Mouse (Mus musculus): ENCODE data around the gene Dnmt1. TPM values are rescaled to one million over a fixed set of nuclear protein-coding genes. Genes with fewer than 3 reads are reported as not detected.

The Dnmt1 gene
- polyA plus RNA-seq, 1 experiment: 152 TPM

GRCm38 (mm10) chr9:20879097-20879792, 80.4 kb downstream of the Dnmt1 start, which contains the start of gene Angptl6:
TSS of gene Angptl6 (minus strand) at chr9:20879727.
- TF ChIP-seq GATA1 (IDR thresholded peaks at IDR 0.05; ENCODE audit: low read length): no peak

GRCm38 (mm10) chr9:20878710-20879065, 81.0 kb downstream of the Dnmt1 start:
- TF ChIP-seq GATA1 (IDR thresholded peaks at IDR 0.05; ENCODE audit: low read length): no peak

DNA sequence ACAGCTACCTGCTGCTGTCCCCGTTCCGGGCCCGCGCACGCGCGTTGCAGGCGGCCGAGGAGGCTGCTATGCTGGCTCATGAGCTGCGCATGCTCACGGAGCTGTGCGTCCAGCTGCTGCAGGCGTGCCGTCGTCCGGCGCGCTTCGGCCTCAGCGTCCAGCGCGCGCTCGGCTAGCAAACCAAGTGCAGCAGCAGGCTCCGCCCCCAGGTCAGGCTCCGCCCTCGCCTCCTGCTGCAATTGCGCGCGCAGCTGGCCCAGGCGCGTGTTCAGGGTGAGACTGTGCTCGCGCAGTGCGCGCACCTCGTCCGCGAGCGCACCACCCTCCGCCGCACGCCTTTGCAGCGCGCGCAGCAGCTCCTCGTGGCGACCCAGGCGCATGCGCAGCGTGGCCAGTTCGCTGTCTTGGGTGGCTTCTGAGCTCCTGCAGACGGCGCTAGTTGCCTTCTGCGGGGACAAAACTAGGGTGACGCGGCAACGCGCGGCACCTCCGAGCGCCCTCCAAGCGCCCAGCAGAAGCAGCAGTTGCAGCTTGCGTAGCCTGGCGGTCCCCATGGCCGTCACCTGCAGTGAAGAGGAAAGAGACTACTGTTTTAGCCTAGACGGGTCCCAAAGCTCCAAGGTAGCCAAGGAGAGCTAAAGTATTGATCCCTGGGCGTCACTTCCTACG, 81.5 kb downstream of the Dnmt1 start:
- TF ChIP-seq GATA1 (IDR thresholded peaks at IDR 0.05; ENCODE audit: low read length): no peak

GRCm38 (mm10) chr9:20877118-20878040, 82.3 kb downstream of the Dnmt1 start:
- TF ChIP-seq GATA1 (IDR thresholded peaks at IDR 0.05; ENCODE audit: low read length): no peak

DNA sequence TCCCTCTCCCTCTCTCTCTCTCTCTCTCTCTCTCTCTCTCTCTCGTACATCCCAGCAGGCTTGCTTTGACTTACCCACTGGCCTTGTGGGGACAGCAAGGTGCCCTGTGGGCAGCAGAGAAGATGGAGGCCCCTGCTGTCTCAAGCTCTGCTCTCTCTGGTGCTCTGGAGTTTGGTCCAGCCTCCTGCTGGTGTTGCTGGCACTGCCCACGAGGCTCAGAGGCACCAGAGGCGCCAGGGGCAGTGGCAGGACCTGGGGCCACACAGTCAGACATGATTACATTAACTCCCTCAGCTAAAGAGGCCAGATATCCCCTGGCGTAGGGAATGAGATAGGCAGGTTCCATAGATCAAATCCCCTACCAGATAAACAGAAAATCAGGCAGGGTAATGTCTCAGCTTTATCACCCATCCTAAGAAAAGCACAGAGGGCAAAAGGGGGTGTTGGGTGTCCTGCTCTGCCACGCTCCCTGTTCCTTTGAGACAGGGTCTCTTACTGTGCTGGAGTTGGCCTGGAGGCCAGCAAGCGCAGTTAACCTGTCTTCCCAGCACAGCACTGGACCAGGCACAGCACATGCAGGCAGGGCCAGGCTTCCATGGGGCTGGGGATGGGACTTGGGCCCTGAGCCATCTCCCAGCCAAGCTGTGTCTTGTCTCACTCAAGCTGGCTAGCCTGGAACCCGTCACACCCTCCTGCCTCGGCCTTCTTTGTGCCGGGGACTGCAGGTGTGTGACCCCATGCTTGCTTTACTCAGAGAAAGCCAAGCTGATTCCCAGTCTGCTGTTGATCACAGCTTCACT, 83.2 kb downstream of the Dnmt1 start:
- no peak for TF ChIP-seq GATA1 (IDR thresholded peaks at IDR 0.05; ENCODE audit: low read length)

- TF ChIP-seq GATA1 (IDR thresholded peaks at IDR 0.05; ENCODE audit: low read length): no peak
Measured at GRCm38 (mm10) chr9:20875021-20875790, 84.5 kb downstream of the Dnmt1 start.

GRCm38 (mm10) chr9:20873521-20873920, 86.2 kb downstream of the Dnmt1 start:
- TF ChIP-seq GATA1 (IDR thresholded peaks at IDR 0.05; ENCODE audit: low read length): no peak

DNA sequence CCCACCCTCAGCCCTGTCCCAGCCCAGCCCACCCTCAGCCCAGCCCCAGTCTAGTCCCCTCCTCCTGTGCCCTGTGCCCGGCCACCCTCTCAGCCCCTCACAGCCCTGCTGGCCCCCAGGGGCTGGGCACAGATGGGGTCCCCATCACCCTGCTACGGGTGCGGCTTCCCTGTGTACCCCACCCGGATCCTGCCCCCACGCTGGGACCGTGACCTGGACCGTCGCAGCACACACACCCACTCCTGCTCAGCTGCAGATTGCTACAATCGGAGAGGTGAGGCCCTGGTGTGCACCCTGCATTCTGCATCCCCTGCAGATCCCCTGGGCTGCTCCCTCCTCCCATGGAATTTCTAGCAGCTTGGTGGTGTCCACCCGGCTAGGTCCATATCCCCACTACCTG, 86.7 kb downstream of the Dnmt1 start:
- TF ChIP-seq GATA1 (IDR thresholded peaks at IDR 0.05; ENCODE audit: low read length): no peak

DNA sequence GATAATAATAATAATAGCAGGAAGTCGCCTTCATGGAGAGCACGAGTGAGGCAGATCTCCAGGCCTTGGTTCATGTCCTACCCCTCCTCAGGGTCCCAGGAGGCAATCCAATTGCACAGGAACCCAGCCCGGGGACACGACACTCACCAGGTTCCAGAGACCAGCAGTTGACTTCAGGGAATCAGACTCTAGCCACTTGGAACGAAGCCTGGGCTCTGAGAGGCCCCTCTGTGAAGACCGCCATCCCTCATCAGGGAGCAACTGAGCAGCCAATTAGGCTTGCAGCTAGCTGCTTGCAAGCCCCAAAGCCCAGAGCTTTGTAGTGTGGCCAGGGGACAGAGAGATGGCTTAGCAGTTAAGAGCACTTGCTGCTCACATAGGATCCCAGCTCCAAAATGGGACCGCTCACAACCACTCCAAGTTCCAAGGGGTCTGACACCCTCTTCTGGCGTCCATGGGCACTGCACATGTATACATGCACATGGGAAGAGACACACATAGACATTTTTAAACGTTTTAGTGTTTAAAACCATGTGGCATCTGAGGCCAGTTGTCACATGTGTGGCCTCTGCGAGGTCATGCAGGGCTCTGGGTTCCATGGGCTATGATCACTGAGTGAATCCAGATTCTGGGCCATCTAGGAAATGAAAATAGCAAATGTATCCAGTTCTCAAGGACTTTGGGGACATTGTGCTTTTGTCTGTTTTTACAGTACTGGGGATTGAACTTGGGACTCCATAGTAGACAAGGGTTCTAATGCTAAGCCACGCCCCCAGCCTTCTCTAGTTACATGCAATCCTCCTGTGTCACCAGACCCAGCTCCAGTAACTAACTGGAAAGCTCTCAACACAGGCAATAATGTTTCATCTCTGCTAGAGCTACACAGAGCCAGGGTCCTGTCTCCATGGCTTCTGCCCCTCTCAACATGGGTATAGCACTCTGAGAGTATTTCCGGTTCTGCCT, 89.2 kb downstream of the Dnmt1 start:
- TF ChIP-seq GATA1 (IDR thresholded peaks at IDR 0.05; ENCODE audit: low read length): no peak

GRCm38 (mm10) chr9:20869246-20869645, 90.4 kb downstream of the Dnmt1 start:
- TF ChIP-seq GATA1 (IDR thresholded peaks at IDR 0.05; ENCODE audit: low read length): no peak

GRCm38 (mm10) chr9:20868448-20869001, 91.2 kb downstream of the Dnmt1 start, which contains the start of gene A230050P20Rik:
TSS of gene A230050P20Rik (plus strand) at chr9:20868642.
- no peak for TF ChIP-seq GATA1 (IDR thresholded peaks at IDR 0.05; ENCODE audit: low read length)

GRCm38 (mm10) chr9:20866879-20867278, 92.8 kb downstream of the Dnmt1 start:
- TF ChIP-seq GATA1 (IDR thresholded peaks at IDR 0.05; ENCODE audit: low read length): no peak

DNA sequence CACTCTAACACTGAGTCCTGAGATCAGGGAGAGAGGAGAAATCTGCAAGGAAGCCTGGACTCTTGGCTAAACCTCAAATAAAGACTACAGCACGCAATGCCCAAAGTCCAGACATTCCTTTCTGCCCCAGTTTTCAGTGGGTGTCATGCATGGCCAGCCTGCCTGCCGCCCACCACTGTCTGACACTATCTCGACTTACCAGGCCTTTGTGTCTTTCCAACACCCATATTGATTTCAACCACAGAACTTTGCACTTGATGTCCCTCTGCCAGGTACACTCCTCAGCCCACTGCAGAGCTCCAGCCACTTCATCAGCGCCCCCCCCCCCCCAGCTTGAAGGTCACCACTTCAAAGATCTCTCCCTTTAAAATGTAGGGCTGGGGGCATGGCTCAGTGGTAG, 97.5 kb downstream of the Dnmt1 start:
- TF ChIP-seq GATA1 (IDR thresholded peaks at IDR 0.05; ENCODE audit: low read length): no peak
